Comparison of ENCODE assay signal across 21 mouse cellular contexts in genomic region chr9:96452956-96453355, GRCm38 (mm10). TPM values are rescaled to one million over a fixed set of nuclear protein-coding genes. Genes with fewer than 3 reads are reported as not detected.
DNase-seq lines count a peak whose midpoint lies in the region; ATAC-seq and TF ChIP-seq lines count a peak whose summit lies in the region.
"Had no signal": no experiment of that assay in that cellular context is flagged by ENCODE, and none has a peak within 500 bp of the region (broad histone marks: within the 10 kb centered on the region; RNA-seq: fewer than 3 reads in every experiment).

No protein-coding gene starts in this region.

- no peak for TF ChIP-seq POLR2A in limb, embryonic 14.5 days (IDR thresholded peaks at IDR 0.05; ENCODE audit: borderline replicate concordance, extremely low read depth, insufficient read depth, insufficient read length)
- no peak for TF ChIP-seq POLR2A in myocyte (IDR thresholded peaks at IDR 0.05; ENCODE audit: insufficient read length, low read depth)

- H3ac ChIP-seq in myocyte (ENCODE audit: control insufficient read depth, insufficient read length): no peak overlapping the region

- H3K9ac ChIP-seq in limb, embryonic 14.5 days (ENCODE audit: low read depth, low read length, severe bottlenecking): no peak overlapping the region

- H3K4me3 ChIP-seq in heart, embryonic 10.5 days: no peak overlapping the region
- no peak overlapping the region for H3K4me3 ChIP-seq in limb, embryonic 14.5 days (replicated peaks; ENCODE audit: low read length)
- no peak overlapping the region for H3K4me3 ChIP-seq in limb, embryonic 10.5 days
- H3K4me3 ChIP-seq in myocyte: no peak overlapping the region

- H3K79me2 ChIP-seq in myocyte (ENCODE audit: control insufficient read depth, insufficient read depth): no peaks in the 10 kb centered on the region

- DNase-seq in heart, embryonic 10.5 days (ENCODE audit: low spot score): no peak
- no peak for DNase-seq in heart, postnatal 25 days (ENCODE audit: low spot score)
- DNase-seq in limb, embryonic 14.5 days (ENCODE audit: low spot score): no peak
- DNase-seq in limb, embryonic 10.5 days (ENCODE audit: low spot score): no peak
- DNase-seq: adrenal gland, adult 2 months; adrenal gland, adult 8-10 months; adrenal gland, postnatal 10 days; adrenal gland, postnatal 14 days; adrenal gland, postnatal 25 days; adrenal gland, postnatal 36 days; B cell, adult 2 months; cerebellum, adult 11 months; cerebellum, adult 11-12 months; cerebellum, adult 18-20 months had no signal

- H3K27me3 ChIP-seq in heart, embryonic 10.5 days (ENCODE audit: insufficient read depth, poor library complexity, severe bottlenecking): no peaks in the 10 kb centered on the region
- H3K27me3 ChIP-seq in limb, embryonic 14.5 days (ENCODE audit: control insufficient read depth, insufficient read depth, low read length): no peaks in the 10 kb centered on the region
- H3K27me3 ChIP-seq in limb, embryonic 10.5 days (ENCODE audit: low read depth, poor library complexity, severe bottlenecking): no peaks in the 10 kb centered on the region
- H3K27me3 ChIP-seq in myocyte (ENCODE audit: control insufficient read depth, insufficient read depth, insufficient read length): no peaks in the 10 kb centered on the region
- H3K27me3 ChIP-seq: CH12.LX, Patski had no signal

- peaks cover 19% of the 10 kb centered on the region for H3K4me1 ChIP-seq in heart, embryonic 10.5 days
- no peaks in the 10 kb centered on the region for H3K4me1 ChIP-seq in limb, embryonic 14.5 days (ENCODE audit: control insufficient read depth, insufficient read depth, low read length)
- 0 out of 2 replicates have a peak, but pooled peaks cover 7% of the 10 kb centered on the region for H3K4me1 ChIP-seq in limb, embryonic 10.5 days

- no peaks in the 10 kb centered on the region for H3K9me3 ChIP-seq in heart, embryonic 10.5 days
- no peaks in the 10 kb centered on the region for H3K9me3 ChIP-seq in limb, embryonic 14.5 days (ENCODE audit: control insufficient read depth, low read length)
- no peaks in the 10 kb centered on the region for H3K9me3 ChIP-seq in limb, embryonic 10.5 days (replicated peaks)
- H3K9me3 ChIP-seq: G1E had no signal

- H3K27ac ChIP-seq in heart, embryonic 10.5 days: 0 out of 2 replicates have a peak overlapping the region, but pooled peaks have one; percentile 11
- H3K27ac ChIP-seq in limb, embryonic 14.5 days (replicated peaks; ENCODE audit: low read depth, low read length): no peak overlapping the region
- H3K27ac ChIP-seq in limb, embryonic 10.5 days: no peak overlapping the region

- H3K36me3 ChIP-seq in heart, embryonic 10.5 days: no peaks in the 10 kb centered on the region
- no peaks in the 10 kb centered on the region for H3K36me3 ChIP-seq in limb, embryonic 14.5 days (ENCODE audit: control insufficient read depth, insufficient read depth, low read length)
- H3K36me3 ChIP-seq in limb, embryonic 10.5 days: no peaks in the 10 kb centered on the region
- H3K36me3 ChIP-seq in myocyte (ENCODE audit: control insufficient read depth, insufficient read depth): no peaks in the 10 kb centered on the region
- H3K36me3 ChIP-seq: G1E had no signal

- ATAC-seq in limb, embryonic 14.5 days (ENCODE audit: low FRiP score, low read depth): peak; percentile 55; the same call in 1 of the 2 replicates
- ATAC-seq in erythroid progenitor cell, adult 5-6 weeks (replicated peaks; ENCODE audit: low FRiP score, poor library complexity, severe bottlenecking): no peak
- ATAC-seq: activated CD4-positive, CD25-positive, alpha-beta regulatory T cell, adult 4 months; CD4-positive, CD25-positive, alpha-beta regulatory T cell, adult 4 months; Patski had no signal

- intact Hi-C loops in heart, postnatal 25 days (cut with DNase I): no loop called here

- WGBS in heart, embryonic 10.5 days: 75% methylated on average over 4 of the region's 4 CpGs
- 81% methylated on average over 4 of the region's 4 CpGs for WGBS in limb, embryonic 14.5 days
- WGBS in limb, embryonic 10.5 days: 91% methylated on average over 4 of the region's 4 CpGs

- no peak overlapping the region for H3K4me2 ChIP-seq in limb, embryonic 14.5 days (replicated peaks; ENCODE audit: low read depth, low read length, severe bottlenecking)
- no peak overlapping the region for H3K4me2 ChIP-seq in myocyte (ENCODE audit: low read depth)

TF ChIP-seq in myocyte, 11 proteins besides CTCF, POLR2A, EP300 and RAD21:
- TF ChIP-seq MYOD1 (IDR thresholded peaks at IDR 0.05; ENCODE audit: control insufficient read depth in 1 of 3, insufficient read length in 2 of 3, low read depth in 2 of 3): peak in 2 of 3 experiments; percentile 42 to 69
- TF ChIP-seq SRF (IDR thresholded peaks at IDR 0.05; ENCODE audit: control insufficient read depth, insufficient read length, low read depth): no peak
- TF ChIP-seq TCF3 (IDR thresholded peaks at IDR 0.05; ENCODE audit: insufficient read length, low read depth): no peak
- TF ChIP-seq MYOG (IDR thresholded peaks at IDR 0.05; ENCODE audit: control insufficient read depth in 1 of 3, insufficient read depth in 1 of 3, insufficient read length in 2 of 3, low read depth in 2 of 3): peak in 2 of 3 experiments; percentile 45 to 70

RNA-seq across cellular contexts. Expression of gene Rnf7, which starts 25.5 kb away (rescaled TPM):
- polyA plus RNA-seq in heart, embryonic 10.5 days (2016; fragmentation: Nextera tagmentation; extraction: Ambion mirVana): 260 and 265 TPM in 2 replicates
- 10 to 100 TPM; 71.2 to 85.8 TPM for total RNA-seq in heart, postnatal 25 days (2021)
- polyA plus RNA-seq in limb, embryonic 14.5 days (2012; rRNA removed): 183 and 341 TPM in 2 replicates
- 261 and 272 TPM in 2 replicates for polyA plus RNA-seq in limb, embryonic 14.5 days (2014; fragmentation: Nextera tagmentation; extraction: Ambion mirVana)
- polyA plus RNA-seq in limb, embryonic 10.5 days (2016; fragmentation: Nextera tagmentation; extraction: Ambion mirVana): 257 and 265 TPM in 2 replicates
- 221 TPM for polyA plus RNA-seq in myocyte (2012; fragmentation: generic; extraction: Trizol)
- total RNA-seq in erythroid progenitor cell, adult 5-6 weeks (2015; ENCODE audit: low replicate concordance): 33.5 and 42.9 TPM in 2 replicates
- 19.5 and 21.6 TPM in 2 replicates for total RNA-seq in erythroid progenitor cell, adult 5-6 weeks (2017; ENCODE audit: low replicate concordance)
